Mouse (Mus musculus): ENCODE measurements around the gene Pla1a. TPM values are rescaled to one million over a fixed set of nuclear protein-coding genes. Genes with fewer than 3 reads are reported as not detected.

Pla1a gene
- total and polyA plus RNA-seq, 2 experiments from 2014 or later, result 0.74 to 2.5 TPM

DNA sequence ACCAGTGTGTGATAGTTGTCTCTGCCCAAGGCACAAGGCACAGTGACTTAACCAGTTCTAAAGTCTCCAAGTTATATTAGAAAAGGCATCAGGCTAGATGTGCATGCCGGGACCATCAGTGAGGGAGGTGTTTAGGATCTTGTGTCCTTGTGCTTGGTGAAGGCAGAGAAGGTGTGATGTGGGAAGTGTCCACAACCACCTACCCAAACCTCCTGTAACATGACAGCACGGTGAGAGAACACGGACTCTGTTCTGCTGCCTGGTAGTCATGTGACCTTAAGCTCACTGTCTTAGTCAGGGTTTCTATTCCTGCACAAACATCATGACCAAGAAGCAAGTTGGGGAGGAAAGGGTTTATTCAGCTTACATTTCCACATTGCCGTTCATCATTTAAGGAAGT is 66.7 kb downstream of the Pla1a start:
- 93% methylated on average over 4 of the region's 4 CpGs for WGBS
- Histone ChIP-seq H3K4me3 (ENCODE audit: low read depth, low read length) (no peak overlapping the region), H3K4me2 (ENCODE audit: low read depth) (no peak overlapping the region), H3K4me1 (ENCODE audit: insufficient read depth) (no peaks in the 10 kb centered on the region), H3K27me3 (ENCODE audit: insufficient read depth, low read length) (no peaks in the 10 kb centered on the region), H3K9ac (no peak overlapping the region), H3K9me3 (ENCODE audit: low read length) (no peaks in the 10 kb centered on the region), H3K36me3 (ENCODE audit: insufficient read depth) (no peaks in the 10 kb centered on the region), H3K27ac (ENCODE audit: low read depth, low read length) (no peak overlapping the region)
- no peak for ATAC-seq
- no peak for DNase-seq
- no peak for TF ChIP-seq CTCF (IDR thresholded peaks at IDR 0.05; ENCODE audit: low read depth)

DNA sequence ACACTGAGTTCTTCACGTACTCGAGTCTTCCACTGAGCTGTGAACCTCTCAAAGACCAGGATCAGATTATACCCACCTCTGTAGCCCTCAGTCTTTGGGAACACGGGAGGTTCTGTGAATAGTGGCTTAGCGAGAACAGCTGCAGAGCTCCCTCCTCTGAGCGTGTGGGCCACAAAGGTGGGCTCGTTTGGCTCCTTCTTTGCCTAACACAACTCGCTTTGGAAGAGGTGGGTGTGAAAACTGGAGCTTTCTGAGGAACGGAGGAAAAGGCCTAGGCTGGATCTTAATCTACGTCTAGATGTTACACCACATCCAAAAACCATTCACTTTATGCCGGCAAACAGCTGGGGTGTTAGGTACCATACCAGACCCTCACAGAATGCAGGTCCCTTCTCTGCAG is 67.6 kb downstream of the Pla1a start:
- ATAC-seq (no peak), DNase-seq (no peak)
- H3K9ac ChIP-seq, result no peak overlapping the region
- no peak for TF ChIP-seq CTCF (IDR thresholded peaks at IDR 0.05; ENCODE audit: low read depth)
- no peak overlapping the region for H3K4me2 ChIP-seq (ENCODE audit: low read depth)
- H3K36me3 ChIP-seq (ENCODE audit: insufficient read depth), result no peaks in the 10 kb centered on the region
- H3K4me1 ChIP-seq (ENCODE audit: insufficient read depth), result no peaks in the 10 kb centered on the region
- H3K27ac ChIP-seq (ENCODE audit: low read depth, low read length), result no peak overlapping the region
- H3K4me3 ChIP-seq (ENCODE audit: low read depth, low read length), result no peak overlapping the region
- H3K27me3 ChIP-seq (ENCODE audit: insufficient read depth, low read length), result no peaks in the 10 kb centered on the region
- H3K9me3 ChIP-seq (ENCODE audit: low read length), result no peaks in the 10 kb centered on the region
- 80% methylated on average over 10 of the region's 10 CpGs for WGBS

DNA sequence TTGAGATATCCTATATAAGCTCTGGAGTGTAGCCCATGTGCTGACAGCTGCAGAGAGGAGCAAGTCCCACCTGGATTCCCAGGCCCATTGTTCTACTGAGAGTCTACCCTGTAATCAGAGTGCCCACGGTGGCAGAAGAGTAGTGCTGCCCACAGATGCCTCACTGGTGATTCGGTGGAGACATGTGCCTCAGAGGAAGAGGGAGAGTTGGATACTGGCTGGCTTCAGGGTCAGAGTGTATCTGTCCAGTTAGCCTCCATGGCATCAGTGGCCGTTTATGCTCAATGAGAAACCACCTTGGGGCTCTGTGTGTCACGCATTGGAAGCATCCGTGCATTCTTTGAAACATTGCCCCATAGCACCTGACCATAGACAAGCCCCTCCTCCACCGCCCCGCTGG is 69.3 kb downstream of the Pla1a start:
- no peak overlapping the region for H3K9ac ChIP-seq
- no peak for ATAC-seq
- H3K36me3 ChIP-seq (ENCODE audit: insufficient read depth), result no peaks in the 10 kb centered on the region
- H3K4me3 ChIP-seq (ENCODE audit: low read depth, low read length), result no peak overlapping the region
- TF ChIP-seq CTCF (IDR thresholded peaks at IDR 0.05; ENCODE audit: low read depth), result no peak
- H3K4me2 ChIP-seq (ENCODE audit: low read depth), result no peak overlapping the region
- no peaks in the 10 kb centered on the region for H3K27me3 ChIP-seq (ENCODE audit: insufficient read depth, low read length)
- DNase-seq, result no peak
- H3K9me3 ChIP-seq (ENCODE audit: low read length), result no peaks in the 10 kb centered on the region
- no peaks in the 10 kb centered on the region for H3K4me1 ChIP-seq (ENCODE audit: insufficient read depth)
- H3K27ac ChIP-seq (ENCODE audit: low read depth, low read length), result no peak overlapping the region
- WGBS, result 90% methylated on average over 7 of the region's 7 CpGs

DNA sequence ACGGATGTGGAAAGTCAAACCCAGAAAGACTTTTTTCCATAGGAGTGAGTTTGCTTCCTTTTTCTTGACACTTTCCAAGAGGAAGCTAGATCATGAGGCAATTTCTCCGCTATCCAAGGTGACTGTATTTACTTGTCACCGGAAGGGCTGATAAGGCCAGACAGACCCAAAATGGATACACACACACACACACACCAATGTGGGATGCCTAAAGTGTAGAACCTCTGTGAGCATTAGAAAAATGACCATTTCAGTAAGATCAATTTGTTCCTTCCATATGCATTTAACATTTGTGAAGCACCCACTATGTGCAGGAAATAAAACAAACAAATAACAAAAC is 69.7 kb downstream of the Pla1a start:
- H3K27me3 ChIP-seq (ENCODE audit: insufficient read depth, low read length), result no peaks in the 10 kb centered on the region
- H3K27ac ChIP-seq (ENCODE audit: low read depth, low read length), result no peak overlapping the region
- DNase-seq (no peak), ATAC-seq (no peak)
- TF ChIP-seq CTCF (IDR thresholded peaks at IDR 0.05; ENCODE audit: low read depth), result no peak
- H3K4me1 ChIP-seq (ENCODE audit: insufficient read depth), result no peaks in the 10 kb centered on the region
- no peaks in the 10 kb centered on the region for H3K9me3 ChIP-seq (ENCODE audit: low read length)
- no peak overlapping the region for H3K9ac ChIP-seq
- H3K36me3 ChIP-seq (ENCODE audit: insufficient read depth), result no peaks in the 10 kb centered on the region
- 89% methylated on average over 3 of the region's 3 CpGs for WGBS
- H3K4me3 ChIP-seq (ENCODE audit: low read depth, low read length), result no peak overlapping the region
- no peak overlapping the region for H3K4me2 ChIP-seq (ENCODE audit: low read depth)

DNA sequence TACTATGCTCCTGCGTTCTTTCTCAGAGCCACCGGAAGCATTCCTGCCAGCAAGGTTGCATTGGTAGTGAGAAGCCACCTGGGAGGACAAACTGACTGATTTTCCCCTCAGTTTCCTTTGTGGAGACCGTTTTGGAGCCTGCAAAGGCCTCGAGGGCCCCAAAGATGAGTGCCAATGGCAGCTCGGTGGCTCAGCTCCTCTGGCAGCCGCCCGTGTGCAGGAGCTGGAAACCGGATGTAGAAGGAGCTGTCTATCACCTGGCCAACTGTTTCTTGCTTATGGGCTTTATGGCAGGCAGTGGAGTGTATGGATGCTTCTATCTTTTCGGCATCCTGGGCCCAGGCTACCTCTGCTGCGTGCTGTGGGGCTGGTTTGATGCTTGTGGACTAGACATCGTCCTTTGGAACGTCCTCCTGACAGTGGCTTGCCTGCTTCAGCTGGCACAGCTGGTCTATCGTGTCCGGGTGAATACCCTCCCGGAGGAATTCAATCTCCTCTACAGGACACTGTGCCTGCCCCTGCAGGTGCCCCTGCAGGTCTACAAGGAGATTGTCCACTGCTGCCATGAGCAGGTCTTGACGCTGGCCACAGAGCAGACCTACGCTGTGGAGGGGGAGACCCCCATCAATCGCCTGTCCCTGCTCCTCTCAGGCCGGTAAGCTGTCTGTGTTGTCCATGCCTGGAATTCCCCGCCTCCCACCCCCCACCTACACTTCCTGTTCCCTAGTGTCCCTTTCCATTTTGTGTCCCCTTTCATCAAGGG is 70.3 kb downstream of the Pla1a start:
- TF ChIP-seq CTCF (IDR thresholded peaks at IDR 0.05; ENCODE audit: low read depth), result no peak
- Histone ChIP-seq H3K27me3 (ENCODE audit: insufficient read depth, low read length) (no peaks in the 10 kb centered on the region), H3K9me3 (ENCODE audit: low read length) (no peaks in the 10 kb centered on the region), H3K27ac (ENCODE audit: low read depth, low read length) (no peak overlapping the region), H3K36me3 (ENCODE audit: insufficient read depth) (no peaks in the 10 kb centered on the region), H3K4me2 (ENCODE audit: low read depth) (no peak overlapping the region), H3K9ac (no peak overlapping the region), H3K4me3 (ENCODE audit: low read depth, low read length) (no peak overlapping the region), H3K4me1 (ENCODE audit: insufficient read depth) (no peaks in the 10 kb centered on the region)
- DNase-seq (no peak), ATAC-seq (no peak)
- 86% methylated on average over 20 of the region's 20 CpGs for WGBS

DNA sequence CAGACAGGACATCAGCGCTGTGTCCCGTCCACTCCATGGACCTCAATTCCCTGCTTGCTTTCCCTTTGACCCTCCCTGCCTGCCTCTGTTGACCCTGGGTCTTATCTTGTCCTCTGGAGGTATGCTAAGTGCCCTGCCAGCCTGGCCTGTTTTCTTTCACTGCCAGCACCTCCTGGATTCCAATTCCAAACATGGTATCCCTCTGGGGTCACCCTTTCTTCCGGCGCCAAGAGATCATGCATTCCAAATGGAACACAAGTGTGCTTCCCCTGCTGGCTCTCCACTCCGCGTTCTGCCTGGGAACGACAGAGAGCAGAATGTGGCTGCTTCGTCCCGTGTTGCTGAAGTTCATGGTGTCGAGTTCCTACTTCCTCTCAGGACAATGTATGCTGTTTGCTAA is 71.0 kb downstream of the Pla1a start, which contains the start of gene Popdc2:
Popdc2 (plus strand) TSS at position 277 of the 400 bp plus-strand sequence.
- H3K9ac ChIP-seq, result no peak within 1 kb of the TSS
- ATAC-seq, result no peak
- H3K36me3 ChIP-seq (ENCODE audit: insufficient read depth), result no peaks in the 10 kb centered on the region
- H3K4me2 ChIP-seq (ENCODE audit: low read depth), result no peak within 1 kb of the TSS
- no peak within 1 kb of the TSS for H3K27ac ChIP-seq (ENCODE audit: low read depth, low read length)
- no peak for TF ChIP-seq CTCF (IDR thresholded peaks at IDR 0.05; ENCODE audit: low read depth)
- 76% methylated on average over 10 of the region's 10 CpGs for WGBS
- no peak for DNase-seq
- H3K27me3 ChIP-seq (ENCODE audit: insufficient read depth, low read length), result no peaks in the 10 kb centered on the region
- H3K4me3 ChIP-seq (ENCODE audit: low read depth, low read length), result no peak within 1 kb of the TSS
- H3K9me3 ChIP-seq (ENCODE audit: low read length), result no peaks in the 10 kb centered on the region
- no peaks in the 10 kb centered on the region for H3K4me1 ChIP-seq (ENCODE audit: insufficient read depth)

DNA sequence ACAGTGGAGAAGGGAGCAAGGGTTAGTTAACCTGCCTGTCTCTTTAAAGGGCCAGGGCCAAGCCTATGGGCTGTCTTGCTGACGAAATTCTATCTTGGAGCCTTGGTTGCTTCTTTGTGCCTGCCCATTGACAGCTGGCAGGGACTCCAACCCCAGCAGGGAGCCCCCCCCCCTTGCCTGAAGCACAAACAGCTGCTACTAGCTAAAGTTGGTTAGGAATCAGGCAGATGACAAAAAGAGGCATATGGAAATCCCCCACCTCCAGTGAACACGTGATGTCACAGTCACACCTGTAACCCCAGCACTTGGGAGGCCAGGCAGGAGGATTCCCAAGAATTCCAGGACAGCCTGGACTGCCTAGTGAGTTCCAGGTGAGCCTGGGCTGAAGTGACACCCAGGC is 72.6 kb downstream of the Pla1a start:
- WGBS, result 23% methylated on average over 2 of the region's 2 CpGs
- no peak for DNase-seq
- no peak overlapping the region for H3K9ac ChIP-seq
- H3K9me3 ChIP-seq (ENCODE audit: low read length), result no peaks in the 10 kb centered on the region
- no peaks in the 10 kb centered on the region for H3K27me3 ChIP-seq (ENCODE audit: insufficient read depth, low read length)
- TF ChIP-seq CTCF (IDR thresholded peaks at IDR 0.05; ENCODE audit: low read depth), result no peak
- no peak overlapping the region for H3K4me2 ChIP-seq (ENCODE audit: low read depth)
- no peaks in the 10 kb centered on the region for H3K4me1 ChIP-seq (ENCODE audit: insufficient read depth)
- H3K36me3 ChIP-seq (ENCODE audit: insufficient read depth), result no peaks in the 10 kb centered on the region
- H3K27ac ChIP-seq (ENCODE audit: low read depth, low read length), result no peak overlapping the region
- no peak for ATAC-seq
- H3K4me3 ChIP-seq (ENCODE audit: low read depth, low read length), result no peak overlapping the region
